Mouse (Mus musculus) liver, embryonic 14.5 days (tissue): ENCODE measurements at regions not wholly inside any gene's neighbourhood (a gene's known extent, or its start where the extent isn't known, plus 50 kb on each side); places are given as distances from the start of the nearest gene placed in this dataset.

Experiments used
- CTCF ChIP-seq: IDR thresholded peaks from 2 replicates; pipeline ENCODE4 v1.5.1; 2016; ENCODE audit warnings: antibody characterized with exemption, low read depth, control low read depth
- EP300 ChIP-seq: IDR thresholded peaks from 2 replicates; pipeline ENCODE4 v1.6.1; 2016; ENCODE audit warnings: antibody characterized with exemption, low read depth

DNA sequence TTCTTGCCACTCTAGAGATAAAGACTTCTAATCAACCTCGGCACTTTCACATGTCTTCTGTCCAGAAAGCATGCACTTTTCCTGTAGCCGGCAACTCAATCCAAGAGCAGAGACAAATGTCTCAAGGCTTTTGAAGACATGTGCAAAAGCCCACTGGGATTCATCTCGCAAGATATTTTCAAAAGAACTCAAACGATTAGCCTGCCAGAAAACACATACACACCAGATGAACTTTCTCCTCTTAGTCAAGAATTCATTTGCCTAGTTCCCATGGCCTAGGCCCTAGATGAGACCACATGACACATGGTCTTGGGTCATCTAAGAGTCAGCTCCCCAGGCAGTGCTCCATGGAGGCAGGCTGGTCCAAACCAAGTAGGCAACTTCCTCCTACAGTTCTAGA, 293.8 kb upstream of the Tnp1 start:
- no peak for TF ChIP-seq CTCF
- TF ChIP-seq EP300: no peak
